Mouse (Mus musculus): ENCODE measurements around the gene Purb.
"Not testable (repeated sequence)": the region's sequence is repeated elsewhere in the genome, so short reads cannot be mapped to it uniquely, and the experiment has no call there.

The Purb gene

GRCm38 (mm10) chr11:6444077-6444853 lies 31.5 kb downstream of the Purb start, which contains the start of gene H2afv:
TSS of gene H2afv (minus strand) at chr11:6444443.
- in situ Hi-C loops (cut with MboI, MseI), result no loop called here

- in situ Hi-C loops (cut with MboI, MseI), result no loop called here
These were observed 32.0 kb downstream of the Purb start for GRCm38 (mm10) chr11:6443727-6444076.

- in situ Hi-C loops (cut with MboI, MseI), result no loop called here
These were observed 32.6 kb downstream of the Purb start for GRCm38 (mm10) chr11:6443102-6443501.

GRCm38 (mm10) chr11:6442566-6442965 lies 33.2 kb downstream of the Purb start:
- in situ Hi-C loops (cut with MboI, MseI), result no loop called here

GRCm38 (mm10) chr11:6440171-6440570 lies 35.5 kb downstream of the Purb start:
- in situ Hi-C loops (cut with MboI, MseI), result no loop called here

GRCm38 (mm10) chr11:6437667-6438066 lies 38.0 kb downstream of the Purb start:
- in situ Hi-C loops (cut with MboI, MseI), result no loop called here

- in situ Hi-C loops (cut with MboI, MseI), result no loop called here
These were observed 39.3 kb downstream of the Purb start for GRCm38 (mm10) chr11:6436442-6436841.

GRCm38 (mm10) chr11:6430186-6430585 lies 45.5 kb downstream of the Purb start:
- in situ Hi-C loops (cut with MboI, MseI), result no loop called here

- in situ Hi-C loops (cut with MboI, MseI), result no loop called here
These were observed 54.9 kb downstream of the Purb start for GRCm38 (mm10) chr11:6420722-6421350.

GRCm38 (mm10) chr11:6420283-6420703 lies 55.4 kb downstream of the Purb start:
- in situ Hi-C loops (cut with MboI, MseI), result no loop called here

GRCm38 (mm10) chr11:6419156-6419555 lies 56.6 kb downstream of the Purb start:
- in situ Hi-C loops (cut with MboI, MseI), result not testable (repeated sequence)

- in situ Hi-C loops (cut with MboI, MseI), result no loop called here
These were observed 57.0 kb downstream of the Purb start for GRCm38 (mm10) chr11:6418751-6419150.
